Mouse (Mus musculus) kidney, adult 2 months (tissue): ENCODE results near the gene Kcnc3.

Source experiments
- CTCF ChIP-seq: fragments of 200-500 bp; conservative IDR thresholded peaks from 2 replicates; pipeline ENCODE4 v1.5.1; 2011; ENCODE audit warnings: low read depth, mild to moderate bottlenecking, control low read depth, low read length, moderate library complexity, mixed read lengths; ENCODE audit not compliant: insufficient read depth, insufficient read length
- POLR2A ChIP-seq: fragments of 200-500 bp; IDR thresholded peaks from one replicate; pipeline ENCODE4 v1.6.1; 2011; ENCODE audit warnings: low read depth, low read length, control low read depth

GRCm38 (mm10) chr7:44606171-44606901, 15.9 kb downstream of the Kcnc3 start:
- TF ChIP-seq CTCF (no peak), POLR2A (no peak)
